Mouse (Mus musculus): ENCODE results near the gene Lrrc74a. TPM values are rescaled to one million over a fixed set of nuclear protein-coding genes. Genes with fewer than 3 reads are reported as not detected.

The Lrrc74a gene
- polyA plus RNA-seq (2015; fragmentation: Nextera tagmentation; extraction: Ambion mirVana) = not detected in 2 replicates

DNA sequence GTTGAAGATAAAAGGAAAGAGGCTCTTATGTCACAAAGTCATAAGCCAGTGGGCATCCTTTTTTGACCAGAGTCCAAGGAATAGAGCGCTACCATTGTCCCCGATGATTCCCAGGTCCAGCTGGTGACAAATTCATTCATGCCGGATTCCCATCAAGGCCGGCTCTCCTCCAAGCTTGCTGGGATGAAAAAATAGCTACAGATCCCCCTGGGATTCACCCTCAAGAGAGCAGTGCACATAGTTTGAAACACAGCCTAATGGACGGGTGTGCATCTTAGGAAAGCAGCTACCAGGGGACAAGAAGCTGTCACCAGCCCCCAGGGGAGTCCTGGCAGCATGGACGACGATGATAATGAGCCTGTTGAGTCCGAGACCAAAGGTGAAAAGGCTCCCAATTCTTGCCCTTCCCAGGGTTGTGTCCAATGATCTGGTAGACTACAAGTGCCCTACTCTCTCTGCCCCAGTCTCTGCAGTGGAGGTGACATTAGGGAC lies at the start of gene Lrrc74a:
TSS of gene Lrrc74a (plus strand) at position 51 of the 492 bp plus-strand sequence.
- no peak within 1 kb of the TSS for H3K4me3 ChIP-seq
- 79% methylated on average over 8 of the region's 8 CpGs for WGBS
- ATAC-seq (ENCODE audit: low FRiP score) = no peak
- H3K9me3 ChIP-seq = no peaks in the 10 kb centered on the region
- H3K27me3 ChIP-seq = no peaks in the 10 kb centered on the region
- no peak within 1 kb of the TSS for H3K27ac ChIP-seq
- H3K4me2 ChIP-seq = no peak within 1 kb of the TSS
- H3K4me1 ChIP-seq (replicated peaks) = no peaks in the 10 kb centered on the region
- H3K9ac ChIP-seq = no peak within 1 kb of the TSS
- no peaks in the 10 kb centered on the region for H3K36me3 ChIP-seq

DNA sequence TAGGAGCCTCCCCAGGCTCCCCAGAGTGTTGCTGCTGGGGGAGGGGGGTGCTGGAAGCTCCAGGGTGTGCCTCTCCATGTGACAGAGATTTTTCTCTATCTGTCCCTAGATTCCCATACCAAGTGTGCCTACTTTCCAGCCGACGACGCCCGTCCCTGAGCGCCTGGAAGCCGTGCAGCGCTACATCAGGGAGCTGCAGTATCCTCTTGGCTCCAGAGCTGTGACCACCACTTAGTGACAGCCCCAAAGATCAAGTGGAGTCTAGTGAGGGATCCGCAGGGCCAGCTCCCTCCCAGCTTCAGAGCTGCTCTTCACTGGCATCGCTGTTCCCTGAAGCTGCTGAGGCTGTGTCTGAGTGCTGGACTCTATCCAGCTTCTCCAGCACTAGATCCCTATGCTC lies 48.9 kb upstream of the Lrrc74a start:
- no peak for ATAC-seq (ENCODE audit: low FRiP score)
- Histone ChIP-seq H3K4me2 (no peak overlapping the region), H3K9ac (peak overlapping the region; percentile 51; the same call in 1 of the 2 replicates), H3K27me3 (no peaks in the 10 kb centered on the region), H3K4me3 (no peak overlapping the region), H3K9me3 (no peaks in the 10 kb centered on the region), H3K27ac (peak overlapping the region; percentile 48), H3K36me3 (peaks cover 52% of the 10 kb centered on the region), H3K4me1 (replicated peaks) (peaks cover 62% of the 10 kb centered on the region)
- WGBS = 70% methylated on average over 9 of the region's 9 CpGs

GRCm38 (mm10) chr12:86686551-86687330 lies 47.4 kb upstream of the Lrrc74a start:
- Histone ChIP-seq H3K9me3 (no peaks in the 10 kb centered on the region), H3K9ac (no peak overlapping the region), H3K36me3 (peaks cover 67% of the 10 kb centered on the region), H3K4me1 (replicated peaks) (peaks cover 53% of the 10 kb centered on the region), H3K4me2 (no peak overlapping the region), H3K27ac (peak overlapping the region; percentile 13; the same call in 1 of the 2 replicates), H3K27me3 (no peaks in the 10 kb centered on the region), H3K4me3 (no peak overlapping the region)
- no peak for ATAC-seq (ENCODE audit: low FRiP score)
- WGBS = 68% methylated on average over 13 of the region's 13 CpGs

- Histone ChIP-seq H3K4me1 (replicated peaks) (peaks cover 46% of the 10 kb centered on the region), H3K27ac (peak overlapping the region; percentile 8; the same call in 1 of the 2 replicates), H3K36me3 (peaks cover 74% of the 10 kb centered on the region), H3K9me3 (no peaks in the 10 kb centered on the region), H3K9ac (no peak overlapping the region), H3K4me2 (no peak overlapping the region), H3K4me3 (no peak overlapping the region), H3K27me3 (no peaks in the 10 kb centered on the region)
- 80% methylated on average over 4 of the region's 4 CpGs for WGBS
- no peak for ATAC-seq (ENCODE audit: low FRiP score)
These were observed 46.7 kb upstream of the Lrrc74a start for GRCm38 (mm10) chr12:86687445-86687955.

DNA sequence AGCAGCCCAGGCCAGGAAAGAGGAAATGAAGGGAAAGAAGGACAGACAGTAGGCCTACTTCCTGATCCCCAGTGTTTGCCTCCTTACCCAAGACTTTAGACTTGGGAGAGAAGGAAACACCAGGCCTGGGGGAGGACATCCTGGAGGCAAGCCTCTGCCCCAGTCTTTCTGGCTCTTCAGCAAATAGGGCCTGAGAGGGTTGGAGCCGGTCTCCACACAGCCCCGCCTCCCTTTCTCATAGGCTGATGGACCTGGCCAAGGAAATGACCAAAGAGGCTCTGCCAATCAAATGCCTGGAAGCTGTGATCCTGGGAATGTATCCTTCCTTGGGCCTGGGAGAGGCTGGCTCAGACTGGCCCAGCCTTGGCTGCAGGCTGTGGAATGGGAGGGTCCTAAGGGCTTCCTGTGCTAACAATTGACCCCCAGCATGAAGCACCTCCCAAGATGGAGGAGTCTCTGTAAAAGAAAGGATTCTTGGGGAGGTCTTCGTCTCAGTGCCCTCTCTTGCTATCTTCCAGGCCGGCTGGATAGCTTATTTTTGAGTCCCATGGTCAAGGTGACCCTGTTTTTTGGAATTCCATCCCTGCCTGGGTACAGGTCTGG lies 46.1 kb upstream of the Lrrc74a start:
- no peaks in the 10 kb centered on the region for H3K9me3 ChIP-seq
- no peak for ATAC-seq (ENCODE audit: low FRiP score)
- H3K4me1 ChIP-seq (replicated peaks) = peaks cover 40% of the 10 kb centered on the region
- no peak overlapping the region for H3K4me3 ChIP-seq
- H3K4me2 ChIP-seq = no peak overlapping the region
- peaks cover 75% of the 10 kb centered on the region for H3K36me3 ChIP-seq
- 81% methylated on average over 4 of the region's 4 CpGs for WGBS
- peak overlapping the region; percentile 9; the same call in 1 of the 2 replicates for H3K27ac ChIP-seq
- H3K9ac ChIP-seq = no peak overlapping the region
- no peaks in the 10 kb centered on the region for H3K27me3 ChIP-seq

- H3K27me3 ChIP-seq = no peaks in the 10 kb centered on the region
- peaks cover 32% of the 10 kb centered on the region for H3K4me1 ChIP-seq (replicated peaks)
- ATAC-seq (ENCODE audit: low FRiP score) = no peak
- no peaks in the 10 kb centered on the region for H3K9me3 ChIP-seq
- H3K9ac ChIP-seq = no peak overlapping the region
- no peak overlapping the region for H3K4me3 ChIP-seq
- WGBS = 95% methylated on average over 27 of the region's 27 CpGs
- no peak overlapping the region for H3K4me2 ChIP-seq
- H3K36me3 ChIP-seq = peaks cover 81% of the 10 kb centered on the region
- H3K27ac ChIP-seq = no peak overlapping the region
These were observed 45.3 kb upstream of the Lrrc74a start for GRCm38 (mm10) chr12:86688917-86689316.

- ATAC-seq (ENCODE audit: low FRiP score) = no peak
- 78% methylated on average over 12 of the region's 12 CpGs for WGBS
- peaks cover 13% of the 10 kb centered on the region for H3K4me1 ChIP-seq (replicated peaks)
- no peak overlapping the region for H3K27ac ChIP-seq
- H3K27me3 ChIP-seq = no peaks in the 10 kb centered on the region
- peaks cover 97% of the 10 kb centered on the region for H3K36me3 ChIP-seq
- H3K9ac ChIP-seq = no peak overlapping the region
- no peaks in the 10 kb centered on the region for H3K9me3 ChIP-seq
- H3K4me2 ChIP-seq = no peak overlapping the region
- H3K4me3 ChIP-seq = no peak overlapping the region
These were observed 43.3 kb upstream of the Lrrc74a start for GRCm38 (mm10) chr12:86690700-86691485.

DNA sequence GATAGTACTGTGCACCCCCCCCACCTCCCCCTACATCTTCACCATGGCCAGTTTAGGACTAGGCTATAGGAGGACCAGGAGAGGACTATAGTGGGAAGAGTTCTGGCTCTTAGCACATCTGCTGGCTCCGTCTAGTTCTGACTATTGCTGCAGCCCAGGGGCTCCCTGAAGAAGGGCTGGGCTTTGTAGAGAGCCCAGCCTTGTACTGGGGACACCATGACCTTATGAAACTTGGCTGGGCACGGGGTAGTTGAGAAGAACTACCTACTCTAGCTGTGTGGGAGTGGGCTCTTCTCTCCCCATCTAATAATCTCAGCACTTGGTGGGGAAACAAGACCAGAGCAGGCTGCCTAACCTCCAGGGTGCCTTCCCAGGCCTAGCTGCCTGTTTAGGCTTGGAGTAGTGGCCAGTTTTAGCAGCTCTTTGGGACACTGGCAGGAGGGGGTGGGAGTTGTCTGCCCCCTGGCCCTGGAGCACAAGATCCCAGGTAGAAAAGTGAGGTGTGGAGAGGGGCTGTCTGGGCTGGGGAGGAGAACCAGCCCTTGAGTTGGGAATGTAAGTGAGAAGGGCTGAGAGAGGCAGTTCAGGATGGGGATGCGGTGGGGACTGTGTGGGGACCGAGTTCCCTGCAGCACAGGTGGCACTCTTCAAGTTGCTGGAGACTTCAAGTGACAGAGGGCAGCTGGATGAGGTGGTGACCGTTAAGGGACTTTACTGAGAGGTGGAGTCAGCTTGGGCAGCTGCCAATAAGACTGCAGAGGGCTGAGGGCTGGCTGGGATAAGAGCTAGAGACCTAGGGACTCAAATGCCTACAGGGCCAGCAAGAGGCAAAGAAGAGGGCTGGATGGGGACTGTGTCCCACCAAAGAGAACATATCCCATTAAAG lies 41.5 kb upstream of the Lrrc74a start:
- Histone ChIP-seq H3K4me2 (no peak overlapping the region), H3K9me3 (no peaks in the 10 kb centered on the region), H3K4me3 (no peak overlapping the region), H3K27ac (peak overlapping the region; percentile 15; the same call in 1 of the 2 replicates), H3K4me1 (replicated peaks) (peaks cover 1% of the 10 kb centered on the region), H3K36me3 (peaks cover 94% of the 10 kb centered on the region), H3K27me3 (no peaks in the 10 kb centered on the region), H3K9ac (no peak overlapping the region)
- ATAC-seq (ENCODE audit: low FRiP score) = no peak
- 81% methylated on average over 5 of the region's 5 CpGs for WGBS

DNA sequence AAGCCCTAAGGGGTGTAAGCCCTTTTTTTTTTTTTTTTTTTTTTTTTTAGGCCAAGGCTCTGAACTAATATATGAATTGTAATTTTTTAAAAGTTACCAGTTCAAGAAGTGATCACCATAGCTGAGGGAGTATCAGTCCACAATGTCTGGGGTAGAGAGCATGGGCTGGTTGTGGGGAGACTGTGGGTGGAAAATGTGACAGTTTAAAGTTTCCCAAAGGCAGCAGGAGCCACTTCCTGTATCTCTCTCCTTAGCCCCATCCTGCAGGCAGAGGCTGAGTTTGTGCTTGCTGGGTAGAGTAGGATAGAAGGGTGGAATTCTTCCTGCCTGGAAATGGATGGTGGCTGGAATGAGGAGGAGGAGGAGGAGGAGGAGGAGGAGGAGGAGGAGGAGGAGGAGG lies 40.8 kb upstream of the Lrrc74a start:
- no peak overlapping the region for H3K4me2 ChIP-seq
- no peak overlapping the region for H3K27ac ChIP-seq
- ATAC-seq (ENCODE audit: low FRiP score) = no peak
- peaks cover 87% of the 10 kb centered on the region for H3K36me3 ChIP-seq
- no peaks in the 10 kb centered on the region for H3K9me3 ChIP-seq
- no peaks in the 10 kb centered on the region for H3K27me3 ChIP-seq
- no peak overlapping the region for H3K9ac ChIP-seq
- no peak overlapping the region for H3K4me3 ChIP-seq
- peaks cover 8% of the 10 kb centered on the region for H3K4me1 ChIP-seq (replicated peaks)

GRCm38 (mm10) chr12:86694441-86694840 lies 39.7 kb upstream of the Lrrc74a start:
- Histone ChIP-seq H3K27me3 (no peaks in the 10 kb centered on the region), H3K36me3 (peaks cover 77% of the 10 kb centered on the region), H3K4me2 (no peak overlapping the region), H3K4me3 (no peak overlapping the region), H3K9me3 (no peaks in the 10 kb centered on the region), H3K27ac (no peak overlapping the region), H3K9ac (no peak overlapping the region), H3K4me1 (replicated peaks) (peaks cover 18% of the 10 kb centered on the region)
- no peak for ATAC-seq (ENCODE audit: low FRiP score)
- WGBS = 89% methylated on average over 1 of the region's 1 CpGs

DNA sequence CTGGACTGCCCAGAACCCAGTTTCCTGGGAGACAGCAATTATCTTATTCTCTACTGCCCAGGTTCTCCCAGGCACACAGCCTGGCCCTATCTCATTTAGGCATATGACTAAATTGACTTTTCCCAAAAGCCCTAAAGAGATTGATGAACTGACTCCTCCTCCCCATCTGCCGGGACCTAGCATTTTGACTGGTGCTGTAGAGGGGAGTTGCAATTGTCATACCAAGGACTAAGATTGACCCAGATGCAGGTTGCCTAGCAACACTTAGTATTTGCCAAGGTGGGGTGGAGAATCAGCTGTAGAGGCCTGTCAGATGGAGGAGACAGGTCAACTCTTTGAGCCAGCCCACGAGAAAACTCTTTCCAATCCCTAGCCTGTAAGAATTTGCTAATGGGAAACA lies 36.2 kb upstream of the Lrrc74a start:
- 31% methylated on average over 2 of the region's 2 CpGs for WGBS
- ATAC-seq (ENCODE audit: low FRiP score) = no peak

More for the DNA sequence above, 36.2 kb upstream of the Lrrc74a start:
- Histone ChIP-seq H3K4me2 (no peak overlapping the region), H3K4me3 (no peak overlapping the region), H3K9ac (no peak overlapping the region), H3K27ac (no peak overlapping the region; the same call in 1 of the 2 replicates), H3K36me3 (peaks cover 49% of the 10 kb centered on the region), H3K4me1 (replicated peaks) (peaks cover 40% of the 10 kb centered on the region), H3K9me3 (no peaks in the 10 kb centered on the region), H3K27me3 (no peaks in the 10 kb centered on the region)

Measured in hindbrain, embryonic 13.5 days (tissue).